Mouse (Mus musculus): ENCODE data around the gene Dcdc2b. TPM values are rescaled to one million over a fixed set of nuclear protein-coding genes. Genes with fewer than 3 reads are reported as not detected.
A peak's percentile ranks its signal among the peaks of the same experiment; 100 is the strongest.

Gene Dcdc2b
- total and polyA plus RNA-seq, 2 experiments from 2014 or later = 0.82 to 2.7 TPM

DNA sequence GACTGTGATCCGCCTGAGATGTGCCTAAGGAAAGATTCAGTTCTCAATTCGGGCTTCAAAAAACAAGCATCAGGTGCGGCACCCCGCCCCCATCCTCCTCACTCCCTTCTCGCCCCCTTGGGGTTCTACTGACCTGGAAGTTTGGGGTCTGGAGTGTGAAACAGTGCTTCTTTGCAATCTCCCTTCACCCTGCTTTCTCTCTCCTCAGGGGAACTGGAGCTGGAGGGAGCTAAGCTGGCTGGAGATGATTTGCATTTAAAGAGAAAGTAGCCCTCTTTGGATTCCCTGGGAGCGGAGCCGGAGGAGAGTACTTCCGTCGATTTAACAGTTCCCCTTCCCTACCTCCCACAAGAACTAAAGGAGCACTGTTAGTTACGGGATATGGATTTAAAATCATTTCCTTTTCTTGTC, 9.6 kb upstream of the Dcdc2b start, which contains the start of gene Ccdc28b:
TSS of gene Ccdc28b (minus strand) at position 267 of the 411 bp plus-strand sequence.
- ATAC-seq (ENCODE audit: low FRiP score) (peak; percentile 42), DNase-seq (ENCODE audit: low spot score) (peak; percentile 77)
- TF ChIP-seq CTCF (IDR thresholded peaks at IDR 0.05) = no peak
- peak within 1 kb of the TSS; percentile 81 for H3K9ac ChIP-seq (replicated peaks; ENCODE audit: low read length, poor library complexity, severe bottlenecking)
- H3K4me1 ChIP-seq (ENCODE audit: insufficient read depth, low read length) = peaks cover 26% of the 10 kb centered on the region
- no peaks in the 10 kb centered on the region for H3K27me3 ChIP-seq (ENCODE audit: insufficient read depth, low read length)
- H3K4me2 ChIP-seq (ENCODE audit: low read depth, low read length, poor library complexity, severe bottlenecking) = peak within 1 kb of the TSS; percentile 89
- 0% methylated on average over 10 of the region's 10 CpGs for WGBS
- peak within 1 kb of the TSS; percentile 96 for H3K27ac ChIP-seq (ENCODE audit: low read depth, low read length)
- H3K4me3 ChIP-seq (ENCODE audit: low read depth, low read length) = peak within 1 kb of the TSS; percentile 59
- H3K9me3 ChIP-seq (ENCODE audit: low read length) = no peaks in the 10 kb centered on the region
- peaks cover 22% of the 10 kb centered on the region for H3K36me3 ChIP-seq (ENCODE audit: insufficient read depth, low read length)

DNA sequence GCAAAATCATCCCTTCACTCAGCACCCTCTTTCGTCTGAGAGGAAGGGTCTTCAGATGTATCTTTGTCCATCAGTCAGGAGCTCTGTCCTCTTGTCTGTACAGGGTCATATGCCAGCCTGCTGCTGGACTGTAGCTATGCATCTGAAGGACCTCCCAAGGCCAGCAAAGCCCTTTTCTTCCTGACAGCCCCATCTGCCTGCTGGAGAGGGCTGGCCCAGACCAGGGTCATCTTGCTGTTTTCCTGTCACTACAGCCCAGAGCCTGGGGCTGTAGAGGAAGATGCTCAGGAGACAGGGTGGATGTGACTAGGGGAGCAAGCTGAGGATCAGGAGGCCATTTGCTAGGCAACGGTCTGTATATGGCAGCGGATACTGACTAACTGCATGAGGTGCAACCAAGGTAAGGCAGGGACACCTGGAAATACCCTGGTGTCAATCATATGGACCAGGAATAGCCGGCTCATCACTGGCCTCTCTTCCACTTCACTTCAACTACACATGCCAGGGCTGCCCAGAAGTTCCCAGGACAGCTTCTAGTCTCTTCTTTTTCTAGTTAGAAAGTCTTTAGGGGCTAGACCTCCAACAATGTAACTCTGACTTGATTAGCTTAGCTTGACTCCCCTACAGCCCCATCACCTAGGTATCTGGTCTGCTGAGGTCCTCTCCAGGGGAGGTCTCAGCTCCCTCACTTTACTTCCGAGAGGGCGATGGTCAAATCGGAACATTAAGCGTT, 8.9 kb upstream of the Dcdc2b start:
- ATAC-seq (ENCODE audit: low FRiP score) (no peak), DNase-seq (ENCODE audit: low spot score) (no peak)
- H3K4me1 ChIP-seq (ENCODE audit: insufficient read depth, low read length) = peaks cover 29% of the 10 kb centered on the region
- peaks cover 15% of the 10 kb centered on the region for H3K36me3 ChIP-seq (ENCODE audit: insufficient read depth, low read length)
- H3K27ac ChIP-seq (ENCODE audit: low read depth, low read length) = peak overlapping the region; percentile 96
- no peaks in the 10 kb centered on the region for H3K9me3 ChIP-seq (ENCODE audit: low read length)
- H3K9ac ChIP-seq (replicated peaks; ENCODE audit: low read length, poor library complexity, severe bottlenecking) = peak overlapping the region; percentile 81
- no peaks in the 10 kb centered on the region for H3K27me3 ChIP-seq (ENCODE audit: insufficient read depth, low read length)
- H3K4me3 ChIP-seq (ENCODE audit: low read depth, low read length) = peak overlapping the region; percentile 59
- no peak for TF ChIP-seq CTCF (IDR thresholded peaks at IDR 0.05)
- peak overlapping the region; percentile 89 for H3K4me2 ChIP-seq (ENCODE audit: low read depth, low read length, poor library complexity, severe bottlenecking)
- 14% methylated on average over 8 of the region's 8 CpGs for WGBS

DNA sequence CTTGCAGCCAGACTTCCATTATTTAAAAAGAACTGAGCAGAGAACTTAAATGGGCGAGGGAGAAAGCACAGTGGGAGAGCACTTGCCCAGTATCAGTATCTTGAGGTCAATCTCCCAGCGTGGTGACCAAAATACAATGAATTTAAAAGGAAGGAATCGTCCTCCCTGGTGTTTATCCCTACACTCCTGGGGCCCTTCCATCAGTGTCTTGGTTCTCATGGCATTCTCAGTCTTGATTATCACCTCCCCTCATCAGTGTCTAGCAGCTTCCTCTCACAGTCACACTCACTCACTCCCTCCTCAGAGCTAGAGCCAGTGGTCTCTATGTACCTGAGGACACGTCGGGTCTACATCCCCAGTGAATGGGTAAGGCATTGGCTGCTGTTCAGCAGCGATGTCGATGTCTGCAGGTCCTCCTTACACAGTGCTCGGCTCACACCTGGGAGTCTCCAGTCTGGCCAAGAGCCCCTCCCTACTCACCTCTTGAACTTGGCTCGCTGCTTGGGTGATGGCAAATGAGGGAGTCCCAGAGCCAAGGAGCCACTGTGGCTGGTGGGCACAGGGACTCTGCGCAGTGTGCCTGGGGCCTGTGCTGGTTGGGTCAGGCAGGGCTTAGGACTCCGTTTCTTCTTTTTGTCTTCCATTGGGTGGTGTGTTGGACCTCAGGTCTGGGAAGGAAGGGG, 8.2 kb upstream of the Dcdc2b start:
- H3K4me1 ChIP-seq (ENCODE audit: insufficient read depth, low read length) = peaks cover 31% of the 10 kb centered on the region
- WGBS = 79% methylated on average over 11 of the region's 11 CpGs
- TF ChIP-seq CTCF (IDR thresholded peaks at IDR 0.05) = no peak

DNA sequence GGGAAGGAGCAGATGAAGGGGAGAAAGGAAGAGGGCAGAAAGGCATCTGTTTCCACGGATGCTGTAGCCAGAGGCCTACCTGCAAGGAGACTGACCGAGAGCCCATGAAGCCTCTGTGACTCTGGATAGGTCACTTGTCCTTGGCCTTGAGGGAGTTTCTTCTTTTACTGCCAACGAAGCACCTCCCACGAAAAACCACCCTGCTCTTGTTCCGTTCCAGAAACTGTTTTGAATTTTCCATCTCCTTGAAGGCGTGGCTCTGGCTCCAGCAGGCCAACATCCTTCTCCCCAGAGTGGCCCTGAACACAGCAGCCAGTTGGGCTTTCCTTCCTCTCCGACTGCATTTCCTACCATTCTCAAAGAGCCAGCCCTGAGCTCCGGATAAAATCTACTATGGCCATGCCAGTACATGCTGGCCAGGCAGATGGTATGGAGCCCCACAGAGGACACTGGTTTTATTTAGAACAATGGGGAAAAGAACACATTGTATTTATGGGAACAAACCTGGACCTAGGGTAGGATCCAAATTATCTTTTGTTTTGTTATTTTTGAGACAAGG, 7.3 kb upstream of the Dcdc2b start:
- no peak for DNase-seq (ENCODE audit: low spot score)
- 82% methylated on average over 8 of the region's 8 CpGs for WGBS
- H3K4me2 ChIP-seq (ENCODE audit: low read depth, low read length, poor library complexity, severe bottlenecking) = peak overlapping the region; percentile 89; the same call in 1 of the 2 replicates
- H3K4me3 ChIP-seq (ENCODE audit: low read depth, low read length) = no peak overlapping the region
- H3K9ac ChIP-seq (replicated peaks; ENCODE audit: low read length, poor library complexity, severe bottlenecking) = no peak overlapping the region
- H3K4me1 ChIP-seq (ENCODE audit: insufficient read depth, low read length) = peaks cover 31% of the 10 kb centered on the region
- TF ChIP-seq CTCF (IDR thresholded peaks at IDR 0.05) = no peak
- H3K36me3 ChIP-seq (ENCODE audit: insufficient read depth, low read length) = peaks cover 4% of the 10 kb centered on the region
- ATAC-seq (ENCODE audit: low FRiP score) = no peak
- H3K27me3 ChIP-seq (ENCODE audit: insufficient read depth, low read length) = no peaks in the 10 kb centered on the region
- H3K9me3 ChIP-seq (ENCODE audit: low read length) = no peaks in the 10 kb centered on the region
- no peak overlapping the region for H3K27ac ChIP-seq (ENCODE audit: low read depth, low read length)

More for the DNA sequence above, 8.2 kb upstream of the Dcdc2b start:
- DNase-seq (ENCODE audit: low spot score) (no peak), ATAC-seq (ENCODE audit: low FRiP score) (no peak)
- peak overlapping the region; percentile 81 for H3K9ac ChIP-seq (replicated peaks; ENCODE audit: low read length, poor library complexity, severe bottlenecking)
- no peaks in the 10 kb centered on the region for H3K27me3 ChIP-seq (ENCODE audit: insufficient read depth, low read length)
- H3K9me3 ChIP-seq (ENCODE audit: low read length) = no peaks in the 10 kb centered on the region
- H3K36me3 ChIP-seq (ENCODE audit: insufficient read depth, low read length) = peaks cover 11% of the 10 kb centered on the region
- H3K4me3 ChIP-seq (ENCODE audit: low read depth, low read length) = peak overlapping the region; percentile 59
- peak overlapping the region; percentile 96 for H3K27ac ChIP-seq (ENCODE audit: low read depth, low read length)
- peak overlapping the region; percentile 89 for H3K4me2 ChIP-seq (ENCODE audit: low read depth, low read length, poor library complexity, severe bottlenecking)

DNA sequence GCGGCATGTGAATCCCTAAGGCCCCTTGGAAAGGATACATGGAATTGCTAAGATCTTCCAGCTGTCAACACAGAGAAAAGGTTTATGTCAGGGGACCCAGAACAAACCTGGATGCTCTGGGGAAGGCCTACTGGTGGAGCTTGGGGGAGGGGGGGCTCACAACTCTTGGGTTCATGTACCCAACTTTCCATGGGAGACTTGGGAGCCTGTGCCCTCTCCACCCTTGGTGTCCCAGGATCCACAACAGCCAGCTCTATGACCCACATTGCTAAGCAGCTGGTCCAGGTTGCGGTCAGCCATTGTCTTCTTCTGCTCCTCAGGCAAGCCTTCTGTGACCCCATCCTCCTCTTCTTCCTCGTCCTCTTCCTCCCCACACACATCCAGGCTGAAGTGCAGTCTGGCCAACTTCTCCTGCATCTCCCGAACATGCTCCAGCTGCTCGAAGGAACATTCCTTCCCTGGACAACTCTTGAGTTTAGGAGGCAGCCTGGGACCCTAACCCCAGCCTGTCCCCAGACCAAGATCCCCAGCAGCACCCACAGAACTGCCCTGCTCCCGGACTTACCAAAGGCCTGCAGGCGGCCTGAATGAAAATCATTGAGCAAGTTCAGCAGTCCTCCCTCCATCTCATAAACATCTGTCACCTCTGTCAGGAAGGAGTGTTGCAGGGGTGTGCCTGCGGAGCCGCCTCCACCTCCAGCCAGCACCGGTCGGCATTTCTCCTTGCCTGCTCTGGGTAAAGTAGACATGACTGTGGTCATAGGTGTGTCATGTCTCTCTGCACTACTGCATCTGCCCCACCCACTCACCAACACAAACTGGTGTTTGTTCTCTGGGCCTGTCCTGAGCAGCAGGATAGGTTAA, 6.6 kb upstream of the Dcdc2b start:
- Histone ChIP-seq H3K27me3 (ENCODE audit: insufficient read depth, low read length) (no peaks in the 10 kb centered on the region), H3K4me3 (ENCODE audit: low read depth, low read length) (no peak overlapping the region), H3K36me3 (ENCODE audit: insufficient read depth, low read length) (peaks cover 3% of the 10 kb centered on the region; the same call in 1 of the 2 replicates), H3K9ac (replicated peaks; ENCODE audit: low read length, poor library complexity, severe bottlenecking) (no peak overlapping the region), H3K4me2 (ENCODE audit: low read depth, low read length, poor library complexity, severe bottlenecking) (no peak overlapping the region), H3K4me1 (ENCODE audit: insufficient read depth, low read length) (peaks cover 31% of the 10 kb centered on the region), H3K27ac (ENCODE audit: low read depth, low read length) (no peak overlapping the region), H3K9me3 (ENCODE audit: low read length) (no peaks in the 10 kb centered on the region)
- TF ChIP-seq CTCF (IDR thresholded peaks at IDR 0.05) = no peak
- WGBS = 89% methylated on average over 11 of the region's 11 CpGs
- ATAC-seq (ENCODE audit: low FRiP score) = no peak
- DNase-seq (ENCODE audit: low spot score) = no peak

Data from midbrain, postnatal 0 days (tissue).